In genomic region chr5:130078096-130078833, GRCm38 (mm10) we compare ENCODE assay signal across 9 mouse cellular contexts. TPM values are rescaled to one million over a fixed set of nuclear protein-coding genes. Genes with fewer than 3 reads are reported as not detected.
DNase-seq lines count a peak whose midpoint lies in the region; ATAC-seq lines count a peak whose summit lies in the region.
"Had no signal": no experiment of that assay in that cellular context is flagged by ENCODE, and none has a peak within 500 bp of the region (broad histone marks: within the 10 kb centered on the region; RNA-seq: fewer than 3 reads in every experiment).

No protein-coding gene starts in this region.

- 70% methylated on average over 9 of the region's 9 CpGs for WGBS in lung, embryonic 15.5 days
- WGBS in liver, embryonic 11.5 days = 65% methylated on average over 9 of the region's 9 CpGs

- H3K27ac ChIP-seq in lung, embryonic 15.5 days = 0 out of 2 replicates have a peak overlapping the region, but pooled peaks have one; percentile 18
- H3K27ac ChIP-seq in liver, embryonic 11.5 days (ENCODE audit: low read depth, low read length) = peak overlapping the region; percentile 26; the same call in 1 of the 2 replicates

- H3K36me3 ChIP-seq in lung, embryonic 15.5 days = no peaks in the 10 kb centered on the region
- H3K36me3 ChIP-seq in liver, embryonic 11.5 days (ENCODE audit: control insufficient read depth, insufficient read depth, low read length) = 0 out of 2 replicates have a peak, but pooled peaks cover 2% of the 10 kb centered on the region
- H3K36me3 ChIP-seq in splenic B cell, adult 2 months (ENCODE audit: control insufficient read depth, insufficient read depth, low read length, poor library complexity, severe bottlenecking) = no peaks in the 10 kb centered on the region

- H3K9me3 ChIP-seq in lung, embryonic 15.5 days = no peaks in the 10 kb centered on the region
- peaks cover 3% of the 10 kb centered on the region; the same call in 1 of the 2 replicates for H3K9me3 ChIP-seq in liver, embryonic 11.5 days (ENCODE audit: control insufficient read depth, low read length)
- H3K9me3 ChIP-seq: embryonic facial prominence, embryonic 12.5 days had no signal

- no peak overlapping the region for H3K9ac ChIP-seq in lung, embryonic 15.5 days
- no peak overlapping the region; the same call in 1 of the 2 replicates for H3K9ac ChIP-seq in liver, embryonic 11.5 days (ENCODE audit: low read depth, low read length)

- ATAC-seq in lung, embryonic 15.5 days (ENCODE audit: borderline replicate concordance, extremely low read depth, low FRiP score, low TSS enrichment) = no peak
- ATAC-seq in liver, embryonic 11.5 days (replicated peaks; ENCODE audit: low FRiP score) = no peak

- no peak overlapping the region for H3K4me2 ChIP-seq in lung, embryonic 15.5 days
- H3K4me2 ChIP-seq in liver, embryonic 11.5 days = no peak overlapping the region; the same call in 1 of the 2 replicates

- no peak overlapping the region for H3K4me3 ChIP-seq in lung, embryonic 15.5 days
- H3K4me3 ChIP-seq in liver, embryonic 11.5 days (ENCODE audit: low read depth, low read length) = no peak overlapping the region

- peaks cover 10% of the 10 kb centered on the region for H3K4me1 ChIP-seq in lung, embryonic 15.5 days
- H3K4me1 ChIP-seq in liver, embryonic 11.5 days (replicated peaks; ENCODE audit: control insufficient read depth, insufficient read depth, low read length) = peaks cover 9% of the 10 kb centered on the region

- DNase-seq in adrenal gland, postnatal 14 days = peak; percentile 61
- no peak for DNase-seq in adrenal gland, postnatal 25 days
- DNase-seq in lung, adult 18-20 months = no peak
- DNase-seq in liver, embryonic 11.5 days (ENCODE audit: low spot score) = no peak
- peak; percentile 39 for DNase-seq in splenic B cell, adult 2 months (ENCODE audit: low read depth, low spot score)
- DNase-seq in layer of hippocampus, adult 8-10 months (ENCODE audit: low spot score in 2 of 2) = no peak
- DNase-seq in left cerebral cortex, adult 8-10 months (ENCODE audit: low spot score in 2 of 2) = no peak

- no peaks in the 10 kb centered on the region for H3K27me3 ChIP-seq in lung, embryonic 15.5 days
- no peaks in the 10 kb centered on the region for H3K27me3 ChIP-seq in liver, embryonic 11.5 days (replicated peaks; ENCODE audit: control insufficient read depth, insufficient read depth, low read length)
- H3K27me3 ChIP-seq in splenic B cell, adult 2 months (ENCODE audit: control insufficient read depth, insufficient read depth, low read length, poor library complexity, severe bottlenecking) = no peaks in the 10 kb centered on the region
- H3K27me3 ChIP-seq: embryonic facial prominence, embryonic 12.5 days had no signal

RNA-seq across cellular contexts. Expression of gene Tpst1, which starts 5.1 kb away (rescaled TPM):
- total RNA-seq in adrenal gland, postnatal 14 days (2021) = 32.5 and 35.5 TPM in 2 replicates
- total RNA-seq in adrenal gland, postnatal 25 days (2021) = 48.5 and 55.1 TPM in 2 replicates
- 69.6 and 70.8 TPM in 2 replicates for polyA plus RNA-seq in lung, embryonic 15.5 days (2015; fragmentation: Nextera tagmentation; extraction: Ambion mirVana)
- polyA plus RNA-seq in liver, embryonic 11.5 days (2014; fragmentation: Nextera tagmentation; extraction: Ambion mirVana) = 54.0 and 58.2 TPM in 2 replicates
- total RNA-seq in layer of hippocampus, adult 8-10 months (2022) = 10 to 100 TPM; 41.3 to 54.4 (median 48.8) TPM
- total RNA-seq in left cerebral cortex, adult 8-10 months (2022) = 10 to 100 TPM; 34.4 to 39.4 (median 36.7) TPM

RNA-seq across cellular contexts. Expression of gene Crcp, which starts 49.2 kb away (rescaled TPM):
- total RNA-seq in adrenal gland, postnatal 14 days (2021) = 35.9 and 38.6 TPM in 2 replicates
- 43.9 and 48.0 TPM in 2 replicates for total RNA-seq in adrenal gland, postnatal 25 days (2021)
- polyA plus RNA-seq in lung, embryonic 15.5 days (2015; fragmentation: Nextera tagmentation; extraction: Ambion mirVana) = 39.1 and 40.1 TPM in 2 replicates
- 30.8 and 34.8 TPM in 2 replicates for polyA plus RNA-seq in liver, embryonic 11.5 days (2014; fragmentation: Nextera tagmentation; extraction: Ambion mirVana)
- 10 to 100 TPM; 31.8 to 38.2 (median 35.6) TPM for total RNA-seq in layer of hippocampus, adult 8-10 months (2022)
- total RNA-seq in left cerebral cortex, adult 8-10 months (2022) = 10 to 100 TPM; 26.7 to 32.6 (median 30.1) TPM

RNA-seq across cellular contexts. Expression of gene Asl, which starts 49.2 kb away (rescaled TPM):
- total RNA-seq in adrenal gland, postnatal 14 days (2021) = 131 and 168 TPM in 2 replicates
- total RNA-seq in adrenal gland, postnatal 25 days (2021) = 116 and 167 TPM in 2 replicates
- 25.8 and 30.9 TPM in 2 replicates for polyA plus RNA-seq in lung, embryonic 15.5 days (2015; fragmentation: Nextera tagmentation; extraction: Ambion mirVana)
- 51.8 and 61.0 TPM in 2 replicates for polyA plus RNA-seq in liver, embryonic 11.5 days (2014; fragmentation: Nextera tagmentation; extraction: Ambion mirVana)
- total RNA-seq in layer of hippocampus, adult 8-10 months (2022) = 10 to 100 TPM; 18.9 to 38.2 (median 26.3) TPM
- total RNA-seq in left cerebral cortex, adult 8-10 months (2022) = 10 to 100 TPM; 22.9 to 28.0 (median 25.9) TPM

Comparison
In these comparisons a context has a peak if more than half of its experiments do, and no peak if none do; other contexts are left out.
1. DNase-seq: peak in adrenal gland, postnatal 14 days (single experiment) and splenic B cell, adult 2 months (single experiment); none in adrenal gland, postnatal 25 days (single experiment), lung, adult 18-20 months (0 of 2), liver, embryonic 11.5 days (single experiment), layer of hippocampus, adult 8-10 months (0 of 2) and left cerebral cortex, adult 8-10 months (0 of 2).